Mouse (Mus musculus): Measurements from ENCODE around the gene Wdr31.

GRCm38 (mm10) chr4:62517538-62518415 is 47.1 kb upstream of the Wdr31 start:
- no peak for TF ChIP-seq CTCF (IDR thresholded peaks at IDR 0.05; ENCODE audit: extremely low read depth, insufficient read depth, low read length)
- no peak for TF ChIP-seq POLR2A (IDR thresholded peaks at IDR 0.05; ENCODE audit: extremely low read depth, insufficient read depth, low read length)

Data from cortical plate, adult 2 months (tissue).